Mouse (Mus musculus): Measurements from ENCODE around the gene Slit3. TPM values are rescaled to one million over a fixed set of nuclear protein-coding genes. Genes with fewer than 3 reads are reported as not detected.

Gene Slit3
- total RNA-seq (2014; rRNA removed) (0.09 and 0.20 TPM in 2 replicates), polyA plus RNA-seq (2012; rRNA removed) (0.12 TPM in 2 replicates)

GRCm38 (mm10) chr11:35120894-35121610, at the start of gene Slit3:
Gene Slit3, plus strand, starts transcription at chr11:35121224.
- no peaks in the 10 kb centered on the region for H3K4me1 ChIP-seq (ENCODE audit: control insufficient read depth, insufficient read depth, low read length)
- 3% methylated on average over 63 of the region's 75 CpGs for WGBS
- no peak within 1 kb of the TSS for H3K9ac ChIP-seq (ENCODE audit: low read depth, low read length)
- DNase-seq (ENCODE audit: extremely low read depth, low read depth, low spot score), result no peak
- no peaks in the 10 kb centered on the region for H3K79me2 ChIP-seq (ENCODE audit: control insufficient read depth, insufficient read depth, low read length)
- H3K27ac ChIP-seq (replicated peaks; ENCODE audit: insufficient read depth, low read depth, low read length), result no peak within 1 kb of the TSS
- no peaks in the 10 kb centered on the region for H3K36me3 ChIP-seq (ENCODE audit: control insufficient read depth, insufficient read depth, low read length)
- no peak for TF ChIP-seq CTCF (IDR thresholded peaks at IDR 0.05; ENCODE audit: low read depth, low read length)
- no peak for TF ChIP-seq POLR2A (IDR thresholded peaks at IDR 0.05; ENCODE audit: extremely low read depth, insufficient read depth, low read length)
- H3K4me3 ChIP-seq (ENCODE audit: insufficient read depth, low read depth, low read length), result peak within 1 kb of the TSS; percentile 27; the same call in 1 of the 2 replicates
- peaks cover 10% of the 10 kb centered on the region for H3K27me3 ChIP-seq (ENCODE audit: control insufficient read depth, insufficient read depth, low read length)

GRCm38 (mm10) chr11:35071451-35071850, 49.6 kb upstream of the Slit3 start:
- 97% methylated on average over 1 of the region's 1 CpGs for WGBS
- TF ChIP-seq POLR2A (IDR thresholded peaks at IDR 0.05; ENCODE audit: extremely low read depth, insufficient read depth, low read length), result no peak
- TF ChIP-seq CTCF (IDR thresholded peaks at IDR 0.05; ENCODE audit: low read depth, low read length), result no peak

GRCm38 (mm10) chr11:35075411-35075810, 45.6 kb upstream of the Slit3 start:
- Histone ChIP-seq H3K4me1 (ENCODE audit: control insufficient read depth, insufficient read depth, low read length) (no peaks in the 10 kb centered on the region), H3K27ac (replicated peaks; ENCODE audit: insufficient read depth, low read depth, low read length) (no peak overlapping the region), H3K4me3 (ENCODE audit: insufficient read depth, low read depth, low read length) (no peak overlapping the region), H3K9ac (ENCODE audit: low read depth, low read length) (no peak overlapping the region), H3K79me2 (ENCODE audit: control insufficient read depth, insufficient read depth, low read length) (no peaks in the 10 kb centered on the region), H3K36me3 (ENCODE audit: control insufficient read depth, insufficient read depth, low read length) (no peaks in the 10 kb centered on the region), H3K27me3 (ENCODE audit: control insufficient read depth, insufficient read depth, low read length) (no peaks in the 10 kb centered on the region)
- DNase-seq (ENCODE audit: extremely low read depth, low read depth, low spot score), result no peak
- WGBS, result 91% methylated on average over 7 of the region's 7 CpGs
- TF ChIP-seq CTCF (IDR thresholded peaks at IDR 0.05; ENCODE audit: low read depth, low read length), result no peak
- no peak for TF ChIP-seq POLR2A (IDR thresholded peaks at IDR 0.05; ENCODE audit: extremely low read depth, insufficient read depth, low read length)

More at GRCm38 (mm10) chr11:35071451-35071850, 49.6 kb upstream of the Slit3 start:
- Histone ChIP-seq H3K27me3 (ENCODE audit: control insufficient read depth, insufficient read depth, low read length) (no peaks in the 10 kb centered on the region), H3K79me2 (ENCODE audit: control insufficient read depth, insufficient read depth, low read length) (no peaks in the 10 kb centered on the region), H3K36me3 (ENCODE audit: control insufficient read depth, insufficient read depth, low read length) (no peaks in the 10 kb centered on the region), H3K4me1 (ENCODE audit: control insufficient read depth, insufficient read depth, low read length) (no peaks in the 10 kb centered on the region), H3K27ac (replicated peaks; ENCODE audit: insufficient read depth, low read depth, low read length) (no peak overlapping the region), H3K9ac (ENCODE audit: low read depth, low read length) (no peak overlapping the region), H3K4me3 (ENCODE audit: insufficient read depth, low read depth, low read length) (no peak overlapping the region)
- no peak for DNase-seq (ENCODE audit: extremely low read depth, low read depth, low spot score)

GRCm38 (mm10) chr11:35080451-35081125, 40.4 kb upstream of the Slit3 start:
- Histone ChIP-seq H3K27ac (replicated peaks; ENCODE audit: insufficient read depth, low read depth, low read length) (no peak overlapping the region), H3K4me1 (ENCODE audit: control insufficient read depth, insufficient read depth, low read length) (no peaks in the 10 kb centered on the region), H3K9ac (ENCODE audit: low read depth, low read length) (no peak overlapping the region), H3K27me3 (ENCODE audit: control insufficient read depth, insufficient read depth, low read length) (no peaks in the 10 kb centered on the region), H3K36me3 (ENCODE audit: control insufficient read depth, insufficient read depth, low read length) (no peaks in the 10 kb centered on the region), H3K4me3 (ENCODE audit: insufficient read depth, low read depth, low read length) (no peak overlapping the region), H3K79me2 (ENCODE audit: control insufficient read depth, insufficient read depth, low read length) (no peaks in the 10 kb centered on the region)
- DNase-seq (ENCODE audit: extremely low read depth, low read depth, low spot score), result no peak
- WGBS, result 73% methylated on average over 8 of the region's 8 CpGs
- TF ChIP-seq CTCF (IDR thresholded peaks at IDR 0.05; ENCODE audit: low read depth, low read length), result no peak
- TF ChIP-seq POLR2A (IDR thresholded peaks at IDR 0.05; ENCODE audit: extremely low read depth, insufficient read depth, low read length), result no peak

- H3K27me3 ChIP-seq (ENCODE audit: control insufficient read depth, insufficient read depth, low read length), result no peaks in the 10 kb centered on the region
- TF ChIP-seq POLR2A (IDR thresholded peaks at IDR 0.05; ENCODE audit: extremely low read depth, insufficient read depth, low read length) (no peak), CTCF (IDR thresholded peaks at IDR 0.05; ENCODE audit: low read depth, low read length) (no peak)
- H3K9ac ChIP-seq (ENCODE audit: low read depth, low read length), result no peak overlapping the region
- H3K4me1 ChIP-seq (ENCODE audit: control insufficient read depth, insufficient read depth, low read length), result no peaks in the 10 kb centered on the region
- no peak for DNase-seq (ENCODE audit: extremely low read depth, low read depth, low spot score)
- H3K27ac ChIP-seq (replicated peaks; ENCODE audit: insufficient read depth, low read depth, low read length), result no peak overlapping the region
- H3K79me2 ChIP-seq (ENCODE audit: control insufficient read depth, insufficient read depth, low read length), result no peaks in the 10 kb centered on the region
- 79% methylated on average over 3 of the region's 3 CpGs for WGBS
- no peak overlapping the region for H3K4me3 ChIP-seq (ENCODE audit: insufficient read depth, low read depth, low read length)
- no peaks in the 10 kb centered on the region for H3K36me3 ChIP-seq (ENCODE audit: control insufficient read depth, insufficient read depth, low read length)
Observed at GRCm38 (mm10) chr11:35082297-35082696, 38.7 kb upstream of the Slit3 start.

GRCm38 (mm10) chr11:35083049-35083448, 38.0 kb upstream of the Slit3 start:
- H3K27me3 ChIP-seq (ENCODE audit: control insufficient read depth, insufficient read depth, low read length), result no peaks in the 10 kb centered on the region
- no peaks in the 10 kb centered on the region for H3K79me2 ChIP-seq (ENCODE audit: control insufficient read depth, insufficient read depth, low read length)
- 78% methylated on average over 6 of the region's 6 CpGs for WGBS
- H3K36me3 ChIP-seq (ENCODE audit: control insufficient read depth, insufficient read depth, low read length), result no peaks in the 10 kb centered on the region
- H3K9ac ChIP-seq (ENCODE audit: low read depth, low read length), result no peak overlapping the region
- TF ChIP-seq CTCF (IDR thresholded peaks at IDR 0.05; ENCODE audit: low read depth, low read length) (no peak), POLR2A (IDR thresholded peaks at IDR 0.05; ENCODE audit: extremely low read depth, insufficient read depth, low read length) (no peak)
- DNase-seq (ENCODE audit: extremely low read depth, low read depth, low spot score), result no peak
- no peaks in the 10 kb centered on the region for H3K4me1 ChIP-seq (ENCODE audit: control insufficient read depth, insufficient read depth, low read length)
- H3K4me3 ChIP-seq (ENCODE audit: insufficient read depth, low read depth, low read length), result no peak overlapping the region
- no peak overlapping the region for H3K27ac ChIP-seq (replicated peaks; ENCODE audit: insufficient read depth, low read depth, low read length)
